Mouse (Mus musculus) CH12.LX (cell line): ENCODE data around the gene Spz1.

Experiments
- CHD1 ChIP-seq: IDR thresholded peaks from 2 replicates; pipeline ENCODE4 v1.6.1; 2012; ENCODE audit warnings: low read depth, low read length, improper control_type of control experiment, inconsistent platforms
- CTCF ChIP-seq, 2 experiments: IDR thresholded peaks in 1 of 2; conservative IDR thresholded peaks in 1 of 2; 2 replicates each; pipeline ENCODE4 v1.5.1; 2011 to 2012; ENCODE audit warnings: low read depth in 2 of 2, low read length in 2 of 2, improper control_type of control experiment in 1 of 2, inconsistent platforms in 1 of 2, mild to moderate bottlenecking in 1 of 2, moderate library complexity in 1 of 2
- E2F4 ChIP-seq: IDR thresholded peaks from 2 replicates; pipeline ENCODE4 v1.6.1; 2011; ENCODE audit warnings: low read depth, low read length, improper control_type of control experiment; ENCODE audit not compliant: insufficient replicate concordance
- EP300 ChIP-seq: IDR thresholded peaks from 2 replicates; pipeline ENCODE4 v1.6.1; 2011; ENCODE audit warnings: low read length, improper control_type of control experiment
- JUND ChIP-seq: conservative IDR thresholded peaks from 2 replicates; pipeline ENCODE4 v1.6.1; 2011; ENCODE audit warnings: low read depth, low read length, improper control_type of control experiment
- POLR2A ChIP-seq: IDR thresholded peaks from 2 replicates; pipeline ENCODE4 v1.6.1; 2011; ENCODE audit warnings: low read depth, mild to moderate bottlenecking, improper control_type of control experiment, low read length
- SMC3 ChIP-seq: IDR thresholded peaks from 2 replicates; pipeline ENCODE4 v1.6.1; 2011; ENCODE audit warnings: low read depth, low read length, improper control_type of control experiment
- TCF12 ChIP-seq: IDR thresholded peaks from 2 replicates; pipeline ENCODE4 v1.6.1; 2014; ENCODE audit warnings: low read depth, mild to moderate bottlenecking, inconsistent platforms, low read length, improper control_type of control experiment

GRCm38 (mm10) chr13:92592268-92592785 is 16.4 kb upstream of the Spz1 start:
- TF ChIP-seq CTCF (conservative IDR thresholded peaks at IDR 0.05 in 1 of 2, IDR thresholded peaks at IDR 0.05 in 1 of 2; ENCODE audit: low read depth in 2 of 2, low read length in 2 of 2) (peak in 1 of 2 experiments; percentile 11; a peak in 1 of 4 replicates), SMC3 (peak; percentile 3; the same call in 1 of the 2 replicates), JUND (no peak), POLR2A (no peak), CHD1 (no peak), E2F4 (no peak), EP300 (no peak), TCF12 (no peak)
